Mouse (Mus musculus): ENCODE measurements around the gene Ccdc190. TPM values are rescaled to one million over a fixed set of nuclear protein-coding genes. Genes with fewer than 3 reads are reported as not detected.

Gene Ccdc190
- total and polyA plus RNA-seq, 3 experiments, result not detected

GRCm38 (mm10) chr1:169897916-169898315, 30.5 kb upstream of the Ccdc190 start:
- TF ChIP-seq CHD1 (IDR thresholded peaks at IDR 0.05; ENCODE audit: low read depth, low read length), result no peak
- no peak for TF ChIP-seq E2F4 (IDR thresholded peaks at IDR 0.05; ENCODE audit: insufficient replicate concordance, low read depth, low read length)
- TF ChIP-seq TBP (conservative IDR thresholded peaks at IDR 0.05; ENCODE audit: low read depth, low read length), result no peak
- TF ChIP-seq ETS1 (conservative IDR thresholded peaks at IDR 0.05; ENCODE audit: low read depth, low read length), result no peak
- TF ChIP-seq NELFE (IDR thresholded peaks at IDR 0.05; ENCODE audit: low read depth, low read length), result no peak
- TF ChIP-seq MAZ (IDR thresholded peaks at IDR 0.05; ENCODE audit: low read depth, low read length), result no peak
- no peak for TF ChIP-seq ZKSCAN1 (IDR thresholded peaks at IDR 0.05; ENCODE audit: borderline replicate concordance, low read depth, low read length)
- no peak for TF ChIP-seq HCFC1 (IDR thresholded peaks at IDR 0.05; ENCODE audit: low read depth, low read length)
- TF ChIP-seq USF2 (conservative IDR thresholded peaks at IDR 0.05; ENCODE audit: low read depth, low read length), result no peak
- 0 out of 4 replicates have a peak, but pooled peaks cover 3 to 4% of the 10 kb centered on the region in 2 experiments for H3K4me1 ChIP-seq (ENCODE audit: control insufficient read depth in 1 of 2, insufficient read depth in 2 of 2)
- no peaks in the 10 kb centered on the region for H3K9me3 ChIP-seq (replicated peaks; ENCODE audit: low read length)
- H3K9ac ChIP-seq (ENCODE audit: insufficient read depth, low read depth), result no peak overlapping the region
- dilution Hi-C loops (cut with MboI; ENCODE audit: extremely low pct_ligation_motif_present, extremely low pct_unique_long_range_greater_than_20kb, low sequenced_read_pairs) (no loop called here), in situ Hi-C loops (cut with MboI; ENCODE audit: low pct_ligation_motif_present, low pct_unique_long_range_greater_than_20kb, low sequenced_read_pairs) (no loop called here)
- no peak overlapping the region for H3K4me2 ChIP-seq (ENCODE audit: insufficient read depth, low read depth, poor library complexity, severe bottlenecking)
- no peaks in the 10 kb centered on the region for H3K79me2 ChIP-seq (replicated peaks; ENCODE audit: control insufficient read depth, extremely low read depth, insufficient read depth, poor library complexity, severe bottlenecking)
- no peaks in the 10 kb centered on the region for H3K36me3 ChIP-seq (replicated peaks in 1 of 2; ENCODE audit: control insufficient read depth in 1 of 2, insufficient read depth in 1 of 2, low read length in 1 of 2)
- H3K27me3 ChIP-seq (replicated peaks), result peaks cover 38% of the 10 kb centered on the region
- no peak for DNase-seq (ENCODE audit: extremely low read depth)
- no peak overlapping the region for H3K4me3 ChIP-seq (replicated peaks in 1 of 3; ENCODE audit: low read depth in 2 of 3, low read length in 2 of 3, poor library complexity in 1 of 3)
- H3K27ac ChIP-seq (ENCODE audit: insufficient read depth, low read depth), result no peak overlapping the region

GRCm38 (mm10) chr1:169898607-169899006, 29.8 kb upstream of the Ccdc190 start:
- no peak overlapping the region for H3K4me3 ChIP-seq (replicated peaks in 1 of 3; ENCODE audit: low read depth in 2 of 3, low read length in 2 of 3, poor library complexity in 1 of 3)
- H3K27me3 ChIP-seq (replicated peaks), result peaks cover 39% of the 10 kb centered on the region
- no peaks in the 10 kb centered on the region for H3K36me3 ChIP-seq (replicated peaks in 1 of 2; ENCODE audit: control insufficient read depth in 1 of 2, insufficient read depth in 1 of 2, low read length in 1 of 2)
- H3K9ac ChIP-seq (ENCODE audit: insufficient read depth, low read depth), result no peak overlapping the region
- DNase-seq (ENCODE audit: extremely low read depth), result no peak
- no peak for TF ChIP-seq MAFK (IDR thresholded peaks at IDR 0.05; ENCODE audit: insufficient replicate concordance, low read length)
- no peak overlapping the region for H3K4me2 ChIP-seq (ENCODE audit: insufficient read depth, low read depth, poor library complexity, severe bottlenecking)
- in situ Hi-C loops (cut with MboI; ENCODE audit: low pct_ligation_motif_present, low pct_unique_long_range_greater_than_20kb, low sequenced_read_pairs) (no loop called here), dilution Hi-C loops (cut with MboI; ENCODE audit: extremely low pct_ligation_motif_present, extremely low pct_unique_long_range_greater_than_20kb, low sequenced_read_pairs) (no loop called here)
- 0 out of 4 replicates have a peak, but pooled peaks cover 3 to 4% of the 10 kb centered on the region in 2 experiments for H3K4me1 ChIP-seq (ENCODE audit: control insufficient read depth in 1 of 2, insufficient read depth in 2 of 2)
- H3K79me2 ChIP-seq (replicated peaks; ENCODE audit: control insufficient read depth, extremely low read depth, insufficient read depth, poor library complexity, severe bottlenecking), result no peaks in the 10 kb centered on the region
- no peak overlapping the region for H3K27ac ChIP-seq (ENCODE audit: insufficient read depth, low read depth)
- no peaks in the 10 kb centered on the region for H3K9me3 ChIP-seq (replicated peaks; ENCODE audit: low read length)

- in situ Hi-C loops (cut with MboI; ENCODE audit: low pct_ligation_motif_present, low pct_unique_long_range_greater_than_20kb, low sequenced_read_pairs), result no loop called here
Observed at GRCm38 (mm10) chr1:169900771-169901336, 27.6 kb upstream of the Ccdc190 start.

More at GRCm38 (mm10) chr1:169900771-169901336, 27.6 kb upstream of the Ccdc190 start:
- Histone ChIP-seq H3K27me3 (replicated peaks) (peaks cover 49% of the 10 kb centered on the region), H3K27ac (ENCODE audit: insufficient read depth, low read depth) (no peak overlapping the region), H3K79me2 (replicated peaks; ENCODE audit: control insufficient read depth, extremely low read depth, insufficient read depth, poor library complexity, severe bottlenecking) (no peaks in the 10 kb centered on the region), H3K9ac (ENCODE audit: insufficient read depth, low read depth) (no peak overlapping the region), H3K4me1 (ENCODE audit: control insufficient read depth in 1 of 2, insufficient read depth in 2 of 2) (no peaks in the 10 kb centered on the region), H3K4me3 (replicated peaks in 1 of 3; ENCODE audit: low read depth in 2 of 3, low read length in 2 of 3, poor library complexity in 1 of 3) (no peak overlapping the region), H3K36me3 (replicated peaks in 1 of 2; ENCODE audit: control insufficient read depth in 1 of 2, insufficient read depth in 1 of 2, low read length in 1 of 2) (no peaks in the 10 kb centered on the region), H3K4me2 (ENCODE audit: insufficient read depth, low read depth, poor library complexity, severe bottlenecking) (no peak overlapping the region), H3K9me3 (replicated peaks; ENCODE audit: low read length) (no peaks in the 10 kb centered on the region)
- DNase-seq (ENCODE audit: extremely low read depth), result no peak
- TF ChIP-seq MYC (IDR thresholded peaks at IDR 0.05; ENCODE audit: low read depth, low read length), result no peak
- TF ChIP-seq NRF1 (IDR thresholded peaks at IDR 0.05; ENCODE audit: low read depth, low read length), result no peak
- no peak for TF ChIP-seq RCOR1 (conservative IDR thresholded peaks at IDR 0.05; ENCODE audit: low read depth, low read length)
- no peak for TF ChIP-seq JUN (IDR thresholded peaks at IDR 0.05; ENCODE audit: insufficient read depth, low read depth, low read length)
- TF ChIP-seq EP300 (IDR thresholded peaks at IDR 0.05; ENCODE audit: low read length), result no peak
- TF ChIP-seq E2F4 (IDR thresholded peaks at IDR 0.05; ENCODE audit: insufficient replicate concordance, low read depth, low read length), result no peak
- TF ChIP-seq USF2 (conservative IDR thresholded peaks at IDR 0.05; ENCODE audit: low read depth, low read length), result no peak
- no peak for TF ChIP-seq ETS1 (conservative IDR thresholded peaks at IDR 0.05; ENCODE audit: low read depth, low read length)
- no peak for TF ChIP-seq CHD1 (IDR thresholded peaks at IDR 0.05; ENCODE audit: low read depth, low read length)
- TF ChIP-seq IRF4 (IDR thresholded peaks at IDR 0.05; ENCODE audit: low read depth, low read length), result no peak
- TF ChIP-seq PAX5 (IDR thresholded peaks at IDR 0.05; ENCODE audit: low read length), result no peak
- no peak for TF ChIP-seq JUND (conservative IDR thresholded peaks at IDR 0.05; ENCODE audit: low read depth, low read length)
- no peak for TF ChIP-seq SMC3 (IDR thresholded peaks at IDR 0.05; ENCODE audit: low read depth, low read length)
- no peak for TF ChIP-seq BHLHE40 (IDR thresholded peaks at IDR 0.05; ENCODE audit: low read depth, low read length)
- dilution Hi-C loops (cut with MboI; ENCODE audit: extremely low pct_ligation_motif_present, extremely low pct_unique_long_range_greater_than_20kb, low sequenced_read_pairs), result no loop called here

Measured in CH12.LX (cell line).